Mouse (Mus musculus) kidney, postnatal 36 days (tissue): Measurements from ENCODE around the gene Magi2.
A peak's percentile ranks its signal among the peaks of the same experiment; 100 is the strongest.

Source experiments
- DNase-seq, 2 experiments: peaks; one replicate each; pipeline ENCODE4 v3.0.0; 2021 to 2022; ENCODE audit warnings: mixed read lengths in 2 of 2

Gene Magi2

DNA sequence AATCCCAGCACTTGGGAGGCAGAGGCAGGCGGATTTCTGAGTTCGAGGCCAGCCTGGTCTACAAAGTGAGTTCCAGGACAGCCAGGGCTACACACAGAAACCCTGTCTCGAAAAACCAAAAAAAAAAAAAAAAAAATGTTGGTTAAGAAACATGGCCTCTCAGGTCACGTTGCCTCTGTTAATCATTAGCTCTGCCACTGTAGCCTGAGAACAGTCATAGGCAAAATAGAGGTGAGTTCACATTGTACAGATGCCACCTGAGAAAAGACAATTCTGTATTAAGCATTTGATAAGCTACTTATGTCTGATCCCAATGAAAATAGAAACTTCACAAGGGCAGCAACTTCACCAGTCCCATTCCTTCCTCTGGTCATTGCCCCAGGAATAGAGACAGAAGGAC is 1496.4 kb downstream of the Magi2 start:
- peak in 1 of 2 experiments; percentile 9 for DNase-seq

- peak in 1 of 2 experiments; percentile 27 for DNase-seq
Observed at GRCm38 (mm10) chr5:20738795-20739194, 1512.0 kb downstream of the Magi2 start.

GRCm38 (mm10) chr5:20741193-20741592 is 1514.4 kb downstream of the Magi2 start:
- DNase-seq = no peak

- no peak for DNase-seq
Observed at GRCm38 (mm10) chr5:20741936-20742335, 1515.1 kb downstream of the Magi2 start.

- DNase-seq = no peak
Observed at GRCm38 (mm10) chr5:20748142-20748541, 1521.3 kb downstream of the Magi2 start.

DNA sequence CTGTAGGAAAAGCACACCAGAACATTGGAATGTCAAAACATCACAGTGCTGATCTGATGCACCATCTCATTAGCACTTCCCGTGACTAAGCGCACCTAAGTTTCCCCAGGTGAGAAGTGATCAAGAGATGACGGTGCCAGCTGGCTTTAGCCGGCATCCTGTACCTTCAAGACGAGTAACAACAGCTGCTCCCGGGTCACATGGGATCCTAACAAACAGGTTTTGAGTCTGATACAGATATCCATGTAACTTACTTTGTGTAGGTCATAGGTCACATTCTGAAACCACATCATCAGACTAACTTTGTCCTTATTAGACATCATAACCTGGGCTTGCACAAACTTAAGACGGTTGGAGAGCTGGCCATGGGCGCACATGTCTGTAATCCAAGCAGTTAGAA is 1522.0 kb downstream of the Magi2 start:
- DNase-seq = no peak

DNA sequence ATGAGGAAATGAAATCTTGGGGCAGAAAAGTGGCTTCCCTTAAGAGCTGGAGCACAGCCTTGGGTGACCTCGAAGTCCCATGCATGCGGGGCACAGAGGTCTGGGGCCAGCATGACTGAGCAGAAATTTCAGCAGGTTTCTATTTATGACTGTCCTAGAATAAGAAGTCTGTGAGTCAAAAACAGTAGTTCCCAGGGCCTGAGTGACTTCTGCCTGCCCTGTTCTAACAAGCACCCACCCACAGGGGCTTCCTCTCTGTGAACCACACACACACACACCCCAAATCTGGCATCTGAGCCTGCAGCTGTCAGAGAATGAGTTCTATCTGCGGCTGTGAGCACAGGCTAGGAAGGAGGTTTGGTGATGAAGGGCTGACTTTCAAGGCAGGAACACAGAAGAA is 1522.7 kb downstream of the Magi2 start:
- no peak for DNase-seq

GRCm38 (mm10) chr5:20751000-20751399 is 1524.2 kb downstream of the Magi2 start:
- DNase-seq = no peak

GRCm38 (mm10) chr5:20751696-20752095 is 1524.9 kb downstream of the Magi2 start:
- no peak for DNase-seq

GRCm38 (mm10) chr5:20753096-20753495 is 1526.3 kb downstream of the Magi2 start:
- no peak for DNase-seq

DNA sequence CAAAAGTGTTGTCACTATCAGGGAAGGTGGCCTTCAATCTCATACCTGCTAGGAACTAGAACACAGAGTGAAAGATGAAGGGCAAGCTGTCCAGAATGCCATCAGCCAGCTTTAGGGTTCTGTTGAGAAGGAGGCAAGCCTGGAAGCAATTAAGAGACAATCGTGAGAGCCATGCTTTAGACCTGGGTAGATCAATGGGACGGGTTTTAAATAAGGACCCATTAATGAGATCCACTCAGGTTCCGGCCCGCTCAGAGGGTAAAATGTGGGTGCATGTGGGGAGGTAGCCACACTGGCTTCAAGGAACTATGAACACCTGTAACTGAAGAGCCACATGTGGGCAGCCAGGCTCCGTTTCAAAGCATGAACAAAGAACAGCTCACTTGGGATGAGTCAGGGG is 1527.1 kb downstream of the Magi2 start:
- no peak for DNase-seq
